Mouse (Mus musculus) urinary bladder, adult 2 months (tissue): ENCODE measurements around the gene Kcng4. TPM values are rescaled to one million over a fixed set of nuclear protein-coding genes. Genes with fewer than 3 reads are reported as not detected.

Experiments
- DNase-seq: peaks from one replicate; pipeline ENCODE4 v3.0.0; 2022; ENCODE audit warnings: low spot score
- polyA plus RNA-seq: library from polyadenylated mRNA; depleted of rRNA; stranded (reverse); fragments of >200 nt; gene quantifications from 2 replicates; pipeline ENCODE4 v1.2.3, GENCODE M21; 2012

Kcng4 gene
- polyA plus RNA-seq, 1 experiment, result 3.5 TPM

DNA sequence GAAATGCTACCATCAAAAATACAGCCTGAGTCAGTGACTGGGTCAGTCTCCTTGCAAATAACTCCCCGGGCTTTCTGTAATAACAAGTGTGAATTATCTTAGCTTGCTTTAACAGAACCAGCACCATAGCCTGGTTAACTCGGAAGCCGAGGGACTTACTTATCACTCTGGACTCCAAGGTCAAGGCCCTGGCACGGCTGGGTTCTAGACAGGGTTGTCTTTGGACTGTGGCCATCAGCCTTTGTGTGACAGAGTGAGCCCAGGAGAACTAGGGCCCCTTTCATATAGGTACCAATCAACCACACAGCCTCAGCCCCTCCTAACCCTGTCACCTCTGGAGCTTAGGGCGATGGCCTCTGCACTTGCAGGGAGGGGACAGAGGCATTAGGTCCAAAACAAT is 5.6 kb upstream of the Kcng4 start:
- no peak for DNase-seq

- DNase-seq, result no peak
Measured at GRCm38 (mm10) chr8:119639798-119640197, 4.3 kb upstream of the Kcng4 start.

GRCm38 (mm10) chr8:119638261-119638660 is 2.8 kb upstream of the Kcng4 start:
- no peak for DNase-seq

DNA sequence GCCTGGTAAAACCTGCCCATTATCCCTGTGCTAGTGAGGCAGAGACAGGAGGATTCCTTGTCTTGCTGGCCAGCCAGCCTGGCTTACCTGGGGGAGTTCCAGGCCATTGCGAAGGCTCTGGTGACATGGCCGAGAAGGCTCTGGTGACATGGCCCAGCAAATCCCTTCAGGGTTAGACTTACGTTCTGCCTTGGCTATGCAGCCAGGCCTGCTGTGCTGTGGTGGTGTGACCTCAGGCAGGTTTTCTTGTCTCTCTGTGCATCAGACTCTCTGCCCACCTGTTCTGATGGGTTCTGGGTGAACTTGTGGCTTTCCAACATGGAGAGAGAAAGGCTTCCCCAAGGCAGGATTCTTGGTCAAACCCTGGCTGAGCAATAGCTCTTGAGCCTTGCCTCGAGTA is 1.9 kb upstream of the Kcng4 start:
- no peak for DNase-seq

DNA sequence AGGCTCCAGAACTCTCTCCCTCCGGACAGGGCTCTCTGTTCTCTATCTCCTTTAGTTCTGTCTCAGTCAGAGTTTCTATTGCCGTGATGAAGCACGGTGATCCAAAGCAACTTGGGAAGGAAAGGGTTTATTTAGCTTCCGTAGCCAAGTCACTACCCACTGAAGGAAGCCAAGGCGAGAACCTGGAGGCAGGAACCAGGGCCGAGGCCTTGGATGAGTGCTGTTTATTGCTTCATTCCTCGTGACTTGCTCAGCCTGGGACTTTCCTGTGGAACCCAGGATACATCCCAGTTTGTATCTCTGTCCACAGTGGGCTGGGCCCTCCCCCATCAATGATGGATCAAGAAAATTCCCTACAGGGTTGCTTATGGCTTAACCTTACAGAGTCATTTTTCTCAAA is 1.3 kb upstream of the Kcng4 start:
- DNase-seq, result no peak

DNA sequence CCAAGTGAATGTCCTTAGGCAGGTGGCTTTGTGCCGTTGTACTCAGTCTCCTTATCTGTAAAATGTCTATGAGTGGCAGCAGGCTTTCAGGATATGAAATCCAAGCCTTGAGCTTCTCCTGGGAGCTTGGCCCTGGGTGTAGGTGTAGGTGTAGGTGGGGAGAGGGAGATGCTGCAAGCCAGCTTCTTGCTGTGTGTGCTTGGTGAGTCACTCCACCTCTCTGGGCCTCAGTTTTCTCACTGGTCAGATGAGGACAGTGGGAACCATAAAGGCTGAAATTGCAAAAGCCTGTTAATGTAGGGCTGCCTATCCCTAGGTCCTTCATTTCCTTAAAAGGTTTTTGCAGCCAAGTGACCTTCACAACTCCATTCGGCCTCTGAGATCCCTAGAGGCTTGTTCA is 478 bp upstream of the Kcng4 start:
- DNase-seq, result no peak

- DNase-seq, result no peak
Measured at GRCm38 (mm10) chr8:119634616-119635336, 704 bp downstream of the Kcng4 start.

GRCm38 (mm10) chr8:119632909-119633308 is 2.6 kb downstream of the Kcng4 start:
- DNase-seq, result no peak

DNA sequence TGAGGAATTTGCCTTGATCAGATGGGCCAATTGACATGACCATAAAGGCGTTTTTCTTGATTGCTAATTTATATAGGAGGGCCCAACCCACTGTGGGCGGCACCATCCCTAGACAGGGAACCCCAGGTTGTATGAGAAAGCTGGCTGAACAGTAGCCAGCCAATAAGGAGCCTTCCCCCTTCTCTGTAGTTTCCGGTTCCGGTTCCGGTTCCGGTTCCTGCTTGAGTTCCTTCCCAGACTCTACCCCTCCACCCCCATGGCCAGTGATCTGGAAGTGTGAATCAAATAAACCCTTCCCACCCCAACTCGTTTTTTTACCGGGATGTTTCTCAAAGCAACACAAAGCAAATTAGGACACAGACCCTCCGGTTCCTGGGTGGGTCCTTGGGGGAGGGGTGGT is 3.2 kb downstream of the Kcng4 start:
- DNase-seq, result no peak

DNA sequence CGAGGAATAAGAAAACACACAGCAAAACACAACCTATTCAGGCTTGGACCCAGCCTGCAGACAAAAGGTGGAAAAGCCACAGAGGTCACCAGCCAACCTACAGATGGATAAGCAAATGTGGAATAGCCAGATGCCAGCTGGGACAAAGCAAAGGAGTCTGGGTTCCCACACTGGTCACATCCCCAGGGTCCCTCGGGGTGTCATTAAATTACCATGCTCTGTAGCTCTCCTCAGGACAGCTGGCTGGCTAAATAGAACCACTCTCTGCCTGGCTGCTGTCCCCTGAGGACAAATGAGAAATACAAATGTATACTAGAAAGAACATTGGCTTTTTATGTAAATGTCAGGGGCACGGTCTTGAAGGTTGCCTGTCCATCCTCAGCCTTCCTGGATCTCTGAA is 4.6 kb downstream of the Kcng4 start:
- DNase-seq, result no peak

GRCm38 (mm10) chr8:119627613-119628359 is 7.7 kb downstream of the Kcng4 start:
- DNase-seq, result no peak

- no peak for DNase-seq
Measured at GRCm38 (mm10) chr8:119627199-119627598, 8.3 kb downstream of the Kcng4 start.

DNA sequence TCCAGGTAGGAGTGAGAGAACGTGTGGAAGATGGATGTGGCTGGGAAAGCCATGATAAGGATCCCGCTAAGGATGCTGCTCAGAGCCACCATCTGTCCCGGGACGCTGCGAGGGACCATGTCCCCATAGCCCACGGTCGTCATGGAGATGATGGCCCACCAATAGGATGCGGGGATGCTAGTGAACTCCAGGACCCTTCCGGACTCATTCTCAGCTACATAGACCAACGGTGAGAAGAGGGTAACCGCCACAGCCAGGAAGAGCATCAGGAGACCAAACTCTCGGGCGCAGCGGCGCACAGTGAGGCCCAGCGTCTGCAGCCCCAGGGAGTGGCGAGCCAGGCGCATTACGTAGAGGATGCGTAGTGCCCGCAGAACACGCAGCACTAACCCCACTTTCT is 9.7 kb downstream of the Kcng4 start:
- no peak for DNase-seq

DNA sequence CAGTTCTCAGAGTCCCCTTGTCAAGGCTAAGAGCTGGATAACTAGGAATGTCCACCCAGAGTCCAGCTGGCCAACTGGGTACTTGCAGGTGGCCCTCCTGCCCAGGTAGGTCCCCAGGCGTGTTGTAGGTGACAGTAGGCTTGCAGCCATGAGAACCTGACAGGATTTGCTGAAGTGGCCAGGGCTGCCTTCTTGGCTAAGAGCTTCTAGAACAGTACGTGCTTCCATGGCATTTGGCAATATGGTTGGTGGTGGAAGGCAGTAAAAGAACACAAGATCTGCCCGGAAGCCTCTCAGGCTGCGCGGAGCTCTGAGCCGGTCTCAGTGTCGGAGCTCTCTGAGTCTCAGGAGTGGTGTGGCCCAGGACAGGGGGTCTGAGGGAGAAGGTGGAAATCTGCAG is 10.6 kb downstream of the Kcng4 start:
- DNase-seq, result no peak

DNA sequence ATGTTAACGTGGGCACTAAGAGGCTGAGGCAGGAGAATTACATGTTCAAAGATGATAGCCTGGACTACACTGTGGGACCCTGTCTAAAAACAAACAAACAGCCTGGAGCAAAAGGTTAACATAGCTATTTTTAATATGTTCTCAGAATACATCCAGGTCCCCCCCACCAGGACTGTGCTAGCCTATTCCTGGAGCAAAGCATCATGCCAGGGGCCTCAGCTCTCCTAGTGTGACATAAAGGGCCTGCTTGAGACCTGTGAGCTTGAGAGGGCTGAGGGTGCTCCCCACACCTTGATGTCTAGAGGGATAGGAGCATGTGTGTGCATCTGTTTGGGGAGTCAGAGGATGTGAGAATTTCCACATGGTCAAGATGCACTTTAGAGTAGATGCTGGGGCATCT is 11.7 kb downstream of the Kcng4 start:
- no peak for DNase-seq

- no peak for DNase-seq
Measured at GRCm38 (mm10) chr8:119623061-119623460, 12.4 kb downstream of the Kcng4 start.

DNA sequence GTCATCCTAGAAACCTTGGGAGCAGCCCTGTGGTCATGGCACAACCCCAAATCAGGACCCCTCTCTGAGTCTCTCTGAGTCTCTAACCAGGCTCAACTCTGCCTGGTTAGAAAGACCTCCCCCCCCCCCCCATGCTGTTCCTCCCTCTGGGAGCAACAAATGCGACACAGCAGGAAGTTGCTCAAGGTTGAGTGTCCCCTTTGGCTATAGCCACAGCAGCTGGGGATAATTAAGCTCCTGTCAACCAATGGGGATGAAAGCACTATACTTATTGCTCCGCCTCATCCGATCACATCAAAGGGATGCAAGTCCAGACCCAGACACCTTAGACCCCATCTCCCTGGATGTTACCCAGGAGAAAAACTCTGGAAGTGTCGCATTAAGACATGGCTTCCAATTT is 12.9 kb downstream of the Kcng4 start:
- no peak for DNase-seq

DNA sequence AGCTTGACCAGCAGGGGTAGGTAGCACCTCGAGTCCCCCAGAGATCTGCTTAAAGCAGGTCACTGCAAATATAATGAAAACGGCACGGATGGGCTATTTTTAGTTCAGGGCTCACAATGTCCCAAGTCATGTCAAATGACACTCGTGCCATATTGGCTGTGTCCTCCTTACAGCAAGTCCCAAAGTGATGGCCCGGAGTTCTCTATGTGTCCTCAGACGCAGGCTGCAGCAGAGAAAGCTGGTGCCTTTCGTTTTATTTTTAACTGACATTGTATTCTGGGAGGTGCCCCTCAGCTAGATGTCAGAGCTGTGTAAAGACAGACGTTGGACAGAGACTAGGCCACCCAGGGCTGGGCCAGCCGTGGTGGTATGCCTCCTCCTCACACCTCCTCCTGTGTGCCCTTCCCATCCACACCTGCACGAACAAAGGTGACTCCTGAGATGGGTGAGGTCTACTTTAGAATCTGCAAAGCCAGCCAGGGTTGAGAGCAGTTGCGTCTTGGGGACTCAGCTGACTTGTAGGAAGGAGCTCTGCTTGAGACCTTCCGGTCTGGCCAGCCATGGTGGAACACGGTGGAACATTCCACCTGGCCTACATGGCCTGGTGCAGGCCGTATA is 14.5 kb downstream of the Kcng4 start:
- DNase-seq, result no peak

- DNase-seq, result no peak
Measured at GRCm38 (mm10) chr8:119620116-119620840, 15.2 kb downstream of the Kcng4 start.

DNA sequence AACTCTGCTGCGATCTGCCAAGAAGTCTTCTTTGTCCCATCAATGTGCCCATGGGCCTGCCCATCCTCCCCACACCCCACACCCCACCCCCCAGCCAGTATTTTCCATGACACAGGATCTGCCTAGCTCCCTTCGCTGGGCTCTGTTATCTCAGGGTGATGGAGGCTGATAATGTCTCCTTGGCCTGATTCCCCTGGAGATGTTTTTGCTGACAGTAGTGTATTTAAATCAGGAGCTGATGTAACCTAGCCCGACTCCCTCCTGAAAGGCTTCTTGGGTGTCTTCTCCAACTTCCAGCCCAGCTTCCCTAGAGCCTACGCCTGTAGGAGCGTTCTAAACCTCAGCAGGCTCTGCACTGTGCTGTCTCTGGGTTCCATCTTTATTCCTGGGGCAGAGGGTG is 16.6 kb downstream of the Kcng4 start:
- no peak for DNase-seq

DNA sequence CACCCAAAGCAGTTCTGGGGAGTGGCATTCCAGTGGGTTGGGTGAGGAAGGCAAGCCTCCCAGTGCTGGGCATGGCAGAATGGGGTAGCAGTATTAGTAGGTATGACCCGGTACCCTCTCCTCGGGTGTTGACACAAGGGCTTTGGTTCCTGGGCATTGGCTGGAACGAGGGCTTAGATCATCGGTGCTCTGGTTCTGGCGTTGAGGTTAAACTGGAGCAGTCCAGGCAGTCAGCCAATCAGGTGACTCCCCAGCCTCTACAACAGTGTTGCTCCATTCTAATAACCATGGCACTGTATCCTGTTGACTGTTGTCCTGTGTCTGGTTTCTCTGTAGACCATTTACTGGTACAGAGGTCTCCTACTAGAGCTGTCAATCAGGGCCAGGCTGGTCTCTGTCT is 17.9 kb downstream of the Kcng4 start:
- DNase-seq, result no peak

- DNase-seq, result no peak
Measured at GRCm38 (mm10) chr8:119616811-119617210, 18.7 kb downstream of the Kcng4 start.
